Mouse (Mus musculus) kidney, adult 9 months (tissue): Measurements from ENCODE around the gene Gpr12.
"Not testable (repeated sequence)": the region's sequence is repeated elsewhere in the genome, so short reads cannot be mapped to it uniquely, and the experiment has no call there.

ENCODE experiments used
- DNase-seq: peaks from one replicate; pipeline ENCODE4 v3.0.0; 2022

Gene Gpr12

DNA sequence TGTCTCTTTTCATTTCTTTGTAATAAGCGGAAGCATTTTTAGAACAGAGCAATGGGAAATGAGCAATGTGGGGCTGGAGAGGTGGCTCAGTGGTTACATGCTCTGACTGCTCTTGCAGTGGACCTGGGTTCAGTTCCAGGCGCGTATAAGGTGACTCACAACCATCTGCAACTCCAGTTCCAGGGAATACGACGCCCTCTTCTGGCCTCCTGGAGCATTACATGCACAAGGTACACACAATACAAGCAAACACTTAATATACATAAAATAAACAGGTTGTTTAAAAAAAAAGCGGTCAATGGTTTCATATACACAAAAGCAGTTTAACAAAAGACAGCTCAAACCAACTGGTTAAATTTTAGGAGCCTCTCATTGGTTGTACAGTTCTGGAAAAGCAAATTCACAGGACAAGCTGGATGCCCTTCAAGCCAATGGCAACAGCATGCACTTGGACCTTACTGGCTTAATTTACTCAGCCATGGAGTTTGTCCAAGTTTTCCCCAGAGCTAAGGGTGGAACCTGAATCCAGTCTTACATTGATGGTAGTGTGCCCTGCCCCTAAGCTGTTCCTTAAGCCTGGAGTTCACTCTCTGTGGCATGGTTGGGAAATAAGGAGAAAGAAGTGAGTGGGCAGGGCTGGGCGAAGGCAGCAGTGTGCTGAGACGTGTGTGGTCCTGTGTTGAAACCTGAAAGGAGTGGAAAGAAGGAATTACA, 1.5 kb upstream of the Gpr12 start:
- DNase-seq, result no peak

DNA sequence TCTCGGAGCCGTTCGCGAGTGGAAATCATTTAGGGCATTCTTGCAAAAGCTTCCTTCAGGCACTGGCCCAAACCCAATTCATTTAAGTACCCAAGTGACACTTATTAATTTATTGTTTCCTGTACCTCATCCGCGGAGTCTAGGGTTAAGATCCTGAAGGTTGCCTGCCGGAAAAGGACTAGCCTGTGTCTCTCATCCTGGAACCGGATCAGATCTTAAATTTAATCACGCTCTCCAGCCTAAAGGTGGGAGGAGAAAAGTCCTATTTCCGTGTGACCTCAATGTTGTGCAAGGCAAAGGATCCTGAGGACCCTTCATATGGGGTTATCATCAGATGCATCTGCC, 240 bp upstream of the Gpr12 start:
- DNase-seq, result no peak

DNA sequence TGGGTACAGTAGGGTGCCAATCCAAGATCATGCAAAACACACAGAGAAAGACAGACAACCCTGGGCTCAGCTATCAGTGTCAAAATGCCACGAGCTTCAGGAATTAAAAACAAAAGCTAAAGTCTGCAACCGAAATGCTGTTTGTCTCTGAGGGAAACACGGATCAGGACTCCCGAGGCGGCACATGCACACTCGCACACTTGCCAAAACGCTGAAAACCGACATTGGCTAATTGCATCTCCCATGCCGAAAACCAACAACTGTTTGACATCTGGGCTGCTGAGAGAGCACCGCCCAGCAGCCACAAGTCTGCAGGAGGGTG, 922 bp downstream of the Gpr12 start:
- no peak for DNase-seq

GRCm38 (mm10) chr5:146576668-146577067, 8.4 kb downstream of the Gpr12 start:
- no peak for DNase-seq

- not testable (repeated sequence) for DNase-seq
Measured at GRCm38 (mm10) chr5:146572735-146573042, 12.3 kb downstream of the Gpr12 start.

- peak; percentile 12 for DNase-seq
Measured at GRCm38 (mm10) chr5:146571830-146572734, 13.0 kb downstream of the Gpr12 start.

- not testable (repeated sequence) for DNase-seq
Measured at GRCm38 (mm10) chr5:146570179-146570578, 14.9 kb downstream of the Gpr12 start.

- DNase-seq, result no peak
Measured at GRCm38 (mm10) chr5:146567054-146567453, 18.0 kb downstream of the Gpr12 start.

DNA sequence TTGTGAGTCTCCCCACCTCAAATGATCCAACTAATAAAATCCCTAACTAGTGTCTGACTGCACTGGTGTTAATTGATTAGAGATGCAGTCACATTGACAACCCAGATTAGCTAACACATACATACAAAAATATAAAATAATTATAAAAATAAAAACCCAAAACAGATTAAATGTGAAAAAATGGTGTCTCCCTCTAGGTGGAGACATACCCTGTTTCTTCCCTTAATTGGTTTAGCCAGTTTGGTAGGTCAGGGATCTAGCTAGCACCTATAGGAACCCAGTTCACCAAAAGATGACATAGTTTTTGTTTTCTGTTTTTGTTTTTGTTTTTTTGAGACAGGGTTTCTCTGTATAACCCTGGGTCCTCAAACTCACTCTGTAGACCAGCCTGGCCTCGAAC, 20.8 kb downstream of the Gpr12 start:
- DNase-seq, result no peak

- DNase-seq, result not testable (repeated sequence)
Measured at GRCm38 (mm10) chr5:146555836-146556235, 29.2 kb downstream of the Gpr12 start, which contains the start of gene Gm3415. TSS of gene Gm3415 (plus strand) at chr5:146556136.

DNA sequence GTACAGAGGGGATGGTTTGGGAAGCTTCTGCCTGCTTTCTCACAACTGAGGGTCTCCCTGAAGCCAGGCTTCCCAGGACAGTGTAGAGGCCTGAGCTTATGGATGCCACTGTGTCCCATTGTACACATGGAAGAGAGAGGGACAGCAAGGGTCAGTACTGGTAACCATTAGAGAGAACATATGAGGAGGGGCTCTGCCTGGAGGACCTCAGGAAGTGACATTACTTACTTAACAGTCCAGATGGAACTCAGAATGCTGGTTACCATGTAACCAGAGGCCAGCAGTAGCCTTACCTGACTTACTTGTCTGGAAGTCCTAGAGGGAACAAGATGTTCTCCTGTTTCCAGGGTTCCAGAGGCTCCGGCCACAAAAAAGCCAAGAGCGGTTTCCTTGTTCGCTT, 47.7 kb downstream of the Gpr12 start, which contains the start of gene Gm3409:
Gm3409 (plus strand) TSS at position 301 of the 400 bp plus-strand sequence.
- DNase-seq, result not testable (repeated sequence)
